Mouse (Mus musculus): ENCODE results near the gene Stip1.
"Not testable (repeated sequence)": the region's sequence is repeated elsewhere in the genome, so short reads cannot be mapped to it uniquely, and the experiment has no call there.

Stip1 gene

GRCm38 (mm10) chr19:7013984-7014383 is 25.8 kb downstream of the Stip1 start:
- DNase-seq, result no peak

DNA sequence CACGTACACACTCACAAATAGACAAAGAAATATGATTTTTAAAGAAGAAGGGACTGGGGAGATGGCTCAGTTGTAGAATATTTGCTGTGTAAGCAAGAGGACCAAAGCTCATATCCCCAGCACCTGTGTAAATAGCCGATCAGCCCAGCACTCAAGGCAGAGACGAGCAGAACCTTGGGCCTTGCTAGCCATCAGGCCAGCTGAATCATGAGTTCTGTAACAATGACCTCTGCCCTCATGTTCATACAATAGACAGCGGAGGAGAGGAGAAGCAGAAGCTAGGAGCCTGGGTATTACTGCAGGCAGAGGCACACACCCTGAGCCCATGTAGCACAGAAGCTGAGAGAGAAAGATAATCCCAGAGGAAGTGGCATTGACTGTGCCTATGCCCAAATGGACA is 27.3 kb downstream of the Stip1 start:
- DNase-seq, result no peak

DNA sequence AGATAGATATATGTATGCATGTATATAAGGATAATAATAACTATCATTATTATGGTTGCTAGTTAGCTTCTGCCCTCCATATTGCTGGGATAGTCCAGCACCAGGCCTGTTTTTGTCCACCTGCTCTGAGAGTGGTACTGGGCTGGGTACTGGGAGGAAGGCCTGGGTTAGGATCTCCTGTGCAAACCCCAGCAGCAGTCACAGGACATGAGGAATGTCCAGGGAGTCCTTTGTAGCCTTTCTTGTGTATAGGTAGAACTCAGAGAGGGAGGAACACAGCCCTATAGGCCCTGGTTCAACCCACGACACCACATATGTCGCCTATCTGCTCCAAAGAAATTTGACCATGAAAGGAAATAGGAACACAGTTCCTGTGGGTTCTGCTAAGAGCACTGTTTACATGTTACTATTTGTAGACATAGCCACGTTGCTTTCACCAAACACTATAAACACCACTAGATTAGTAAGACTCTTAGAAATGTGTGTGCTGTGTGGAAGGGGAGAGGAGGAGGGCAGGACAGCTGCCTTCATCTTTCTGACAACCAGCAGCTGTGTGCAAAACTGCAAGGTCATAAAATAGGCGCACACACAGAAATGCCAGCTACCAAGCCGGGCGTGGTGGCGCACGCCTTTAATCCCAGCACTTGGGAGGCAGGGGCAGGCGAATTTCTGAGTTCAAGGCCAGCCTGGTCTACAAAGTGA is 32.7 kb downstream of the Stip1 start:
- DNase-seq, result no peak

GRCm38 (mm10) chr19:6999360-7000063 is 40.3 kb downstream of the Stip1 start:
- no peak for DNase-seq

- no peak for DNase-seq
These were observed 42.0 kb downstream of the Stip1 start for GRCm38 (mm10) chr19:6997721-6998290.

DNA sequence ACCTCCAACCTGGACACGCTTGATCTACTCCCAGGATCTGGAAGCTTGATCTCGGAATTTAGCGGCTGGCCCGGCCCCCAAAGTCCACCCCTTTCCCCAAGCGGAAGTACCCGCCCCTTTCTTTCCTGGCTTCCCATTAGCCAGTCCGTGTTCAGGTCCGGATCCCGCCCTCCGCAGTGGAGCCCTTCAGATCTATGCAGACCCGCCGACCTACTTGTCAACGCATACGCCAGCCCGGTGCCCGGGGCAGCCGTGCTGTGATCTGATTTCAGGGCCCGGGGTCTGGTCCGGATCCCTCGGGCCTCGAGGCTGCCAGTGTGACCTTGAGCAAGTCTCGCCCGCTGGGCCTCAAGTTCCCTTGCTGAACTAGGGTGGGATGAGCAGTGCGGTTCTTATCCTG is 43.8 kb downstream of the Stip1 start, which contains the start of the genes Nudt22 and Trpt1:
Gene Nudt22, minus strand, starts transcription at position 112 of the 400 bp plus-strand sequence.
Gene Trpt1, plus strand, starts transcription at position 126 of the 400 bp plus-strand sequence.
- peak; percentile 94 for DNase-seq

DNA sequence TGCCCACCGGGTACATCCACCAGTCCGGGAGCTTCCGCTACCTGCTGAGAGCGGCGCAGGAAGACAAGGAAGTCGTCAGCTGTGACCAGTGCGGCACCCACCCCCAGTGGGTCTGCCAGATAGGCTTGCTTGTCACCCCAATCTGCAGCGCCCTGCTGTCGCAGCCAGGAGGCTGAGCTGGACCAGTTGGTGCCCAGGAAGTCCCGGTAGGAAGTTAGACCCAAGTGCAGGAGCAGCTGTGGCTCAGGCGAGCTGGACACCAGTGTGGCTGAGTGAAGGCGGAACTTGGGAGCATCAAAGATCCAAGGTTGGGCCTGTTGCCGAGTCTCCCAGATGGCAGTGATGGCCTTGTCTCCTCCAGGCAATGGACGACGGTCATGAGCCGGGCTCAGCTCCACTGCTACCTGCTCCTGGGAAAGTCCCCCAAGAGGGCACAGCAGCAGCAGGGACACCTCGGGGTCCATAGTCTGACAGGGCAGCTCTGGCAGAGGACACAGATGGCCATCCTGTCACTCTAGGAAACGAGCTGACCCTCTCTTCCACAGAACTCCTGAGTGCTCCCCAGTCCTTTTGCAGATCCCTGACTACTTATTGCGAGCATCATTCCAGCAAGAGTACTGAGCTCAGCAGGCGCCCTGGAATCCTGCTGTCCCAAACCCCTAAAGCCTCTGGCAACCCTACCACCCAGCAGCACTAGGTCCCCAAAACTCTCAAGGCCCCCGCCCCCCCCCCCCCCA is 44.3 kb downstream of the Stip1 start:
- DNase-seq, result no peak

DNA sequence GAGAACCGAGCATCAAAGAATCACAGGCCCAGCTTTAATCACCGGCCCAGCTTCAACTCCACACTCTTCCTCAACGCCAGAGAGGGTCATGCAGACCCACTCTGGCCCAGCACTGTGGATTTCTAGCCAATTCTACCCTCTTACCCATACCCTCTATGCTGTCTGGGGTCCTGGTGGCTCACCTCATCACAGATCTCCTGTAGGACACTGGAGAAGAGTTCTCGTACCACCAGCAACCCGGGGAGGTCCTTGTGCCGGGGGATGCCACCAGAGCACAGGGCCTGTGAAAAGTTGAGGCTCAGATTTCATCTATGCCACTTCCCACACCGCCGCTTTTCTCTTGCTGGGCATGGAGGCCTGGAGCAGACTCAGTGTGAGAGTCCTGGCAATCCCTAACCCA is 45.3 kb downstream of the Stip1 start:
- DNase-seq, result no peak

GRCm38 (mm10) chr19:6994002-6994401 is 45.8 kb downstream of the Stip1 start:
- no peak for DNase-seq

DNA sequence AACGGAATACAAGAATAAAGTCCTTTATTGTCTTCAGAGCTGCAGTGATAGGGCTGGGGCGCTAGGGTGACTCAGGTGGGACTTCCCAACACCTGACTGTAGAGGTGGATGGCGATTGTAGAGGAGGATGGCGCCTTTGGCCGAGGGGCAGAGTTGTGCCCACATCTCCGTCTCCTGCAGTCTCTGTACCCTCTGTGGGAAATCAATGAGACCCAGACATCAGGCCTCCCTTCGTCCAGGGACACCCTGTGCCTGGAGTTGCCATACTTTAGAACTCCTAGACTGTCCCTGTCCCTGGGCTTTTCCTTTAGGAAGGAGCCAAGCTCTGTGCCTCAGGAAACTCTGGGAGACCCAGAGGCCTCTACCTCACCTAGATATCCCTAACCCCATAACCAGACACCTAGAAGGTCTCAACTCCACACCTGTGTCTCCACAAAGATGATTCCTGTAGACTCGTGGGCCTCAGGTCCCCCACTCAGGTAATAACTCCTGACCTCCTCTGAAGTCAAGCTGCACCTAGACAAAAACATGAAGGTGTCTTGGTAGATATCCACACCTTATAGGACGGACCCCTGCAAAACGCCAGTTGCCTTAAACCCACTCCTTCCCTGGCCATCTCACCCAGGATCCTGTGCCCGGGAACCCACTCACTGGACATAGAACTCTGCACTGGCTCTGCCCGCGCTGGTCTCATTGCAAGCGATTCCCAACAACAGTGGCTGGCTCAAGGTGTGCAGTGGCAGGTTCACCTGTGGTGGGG is 46.6 kb downstream of the Stip1 start:
- no peak for DNase-seq

- peak; percentile 98 for DNase-seq
These were observed 47.5 kb downstream of the Stip1 start, which contains the start of gene Dnajc4 for GRCm38 (mm10) chr19:6992011-6992858. Dnajc4 (minus strand) TSS chr19:6992572.

GRCm38 (mm10) chr19:6991166-6991565 is 48.6 kb downstream of the Stip1 start:
- DNase-seq, result not testable (repeated sequence)

DNA sequence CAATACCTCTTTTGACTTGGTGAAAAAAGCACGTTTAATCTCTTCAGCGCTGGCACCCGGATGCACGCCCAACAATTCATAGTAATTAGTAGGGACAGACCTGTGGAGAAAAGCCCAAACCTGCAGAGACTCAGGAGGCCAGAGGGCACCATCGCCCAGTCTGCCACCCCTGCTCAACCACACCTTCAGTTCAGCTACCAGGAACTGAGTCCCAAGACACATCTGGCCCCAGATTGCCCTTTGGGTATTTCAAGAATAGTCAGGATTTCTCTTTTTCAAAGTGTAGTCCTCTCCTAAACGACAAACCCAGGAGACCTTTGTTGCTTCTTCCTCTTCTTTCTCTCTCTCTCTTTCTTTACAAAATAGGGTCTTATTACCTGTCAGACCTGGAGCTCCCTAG is 49.1 kb downstream of the Stip1 start:
- DNase-seq, result no peak

- DNase-seq, result peak; percentile 12
These were observed 50.5 kb downstream of the Stip1 start for GRCm38 (mm10) chr19:6989251-6989650.

DNA sequence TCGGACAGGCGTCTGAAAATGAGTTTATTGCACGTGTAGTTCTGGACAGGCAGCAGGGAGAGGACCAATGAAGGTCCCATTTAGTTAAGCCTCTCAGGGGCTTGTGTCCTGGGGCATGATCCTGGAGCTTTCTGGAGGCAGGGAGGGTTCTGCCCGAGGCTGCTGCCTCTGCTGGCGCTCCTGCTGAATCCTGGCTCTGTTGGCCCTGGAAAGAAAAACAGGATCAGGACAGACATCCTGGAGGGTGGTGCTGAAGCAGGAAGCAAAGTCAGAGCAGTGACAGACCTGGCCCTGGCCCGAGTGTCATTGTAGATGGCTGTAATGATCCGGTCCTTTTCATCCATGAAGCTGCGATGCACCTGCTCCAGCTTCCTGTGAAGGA is 51.9 kb downstream of the Stip1 start:
- no peak for DNase-seq

GRCm38 (mm10) chr19:6987061-6987903 is 52.5 kb downstream of the Stip1 start, which contains the start of gene Vegfb:
Vegfb (minus strand) TSS chr19:6987651.
- DNase-seq, result peak; percentile 84

- peak; percentile 16 for DNase-seq
These were observed 53.6 kb downstream of the Stip1 start for GRCm38 (mm10) chr19:6985951-6986708.

DNA sequence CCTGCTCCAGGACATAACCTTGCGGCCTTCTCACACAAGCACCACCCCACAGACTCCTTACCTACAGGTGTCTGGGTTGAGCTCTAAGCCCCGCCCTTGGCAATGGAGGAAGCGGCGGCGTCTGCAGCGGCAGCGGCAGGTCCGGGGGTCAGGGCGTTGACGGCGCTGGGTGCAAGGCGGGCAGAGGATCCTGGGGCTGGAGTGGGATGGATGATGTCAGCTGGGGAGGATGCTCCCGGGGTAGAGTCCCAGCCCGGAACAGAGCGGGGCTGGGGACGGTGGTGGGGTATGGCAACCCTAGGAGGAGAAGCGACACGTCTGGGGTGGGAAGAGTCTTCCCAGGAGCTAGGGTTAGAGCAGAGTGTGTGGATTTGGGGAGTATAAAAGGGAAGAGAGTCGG is 54.5 kb downstream of the Stip1 start:
- peak; percentile 30 for DNase-seq

DNA sequence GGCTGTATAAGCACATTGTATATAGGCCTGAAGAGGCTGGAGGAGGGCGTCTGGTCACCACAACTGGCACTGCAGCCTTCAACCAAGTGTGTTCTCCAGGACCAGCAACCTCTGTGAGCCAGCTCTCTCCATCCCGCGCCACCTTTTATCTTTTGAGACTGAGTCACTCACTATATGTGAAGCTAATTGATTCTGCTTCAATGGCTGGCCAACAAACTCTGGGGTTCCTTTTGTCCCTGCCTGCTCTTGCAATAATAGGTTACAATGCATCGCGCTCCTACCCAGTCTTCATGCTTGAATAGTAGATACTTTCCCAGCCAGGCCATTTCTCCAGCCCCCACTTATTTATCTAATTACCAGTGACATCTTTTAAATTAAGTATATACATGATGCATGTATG is 56.1 kb downstream of the Stip1 start:
- DNase-seq, result no peak

GRCm38 (mm10) chr19:6981465-6981864 is 58.3 kb downstream of the Stip1 start:
- DNase-seq, result no peak

All from kidney, postnatal 10 days (tissue).